Mouse (Mus musculus) kidney, embryonic 15.5 days (tissue): ENCODE results near the gene Ksr1. TPM values are rescaled to one million over a fixed set of nuclear protein-coding genes. Genes with fewer than 3 reads are reported as not detected.
A peak's percentile ranks its signal among the peaks of the same experiment; 100 is the strongest.

ENCODE experiments used
- ATAC-seq: fragments of 200-750 bp; cut with Nextera tagmentation; replicated peaks from 2 replicates; pipeline ENCODE4 v1.8.0; 2017; ENCODE audit warnings: moderate TSS enrichment; ENCODE audit not compliant: low FRiP score
- H3K27ac ChIP-seq: fragments of 300-500 bp; sonication (generic); 2 replicates; pipeline ENCODE4 v1.5.1; 2015; ENCODE audit warnings: mild to moderate bottlenecking, inconsistent platforms
- H3K27me3 ChIP-seq: fragments of 300-500 bp; sonication (generic); 2 replicates; pipeline ENCODE4 v1.6.1; 2015; ENCODE audit warnings: inconsistent platforms
- H3K36me3 ChIP-seq: fragments of 300-500 bp; sonication (generic); 2 replicates; pipeline ENCODE4 v1.6.1; 2015; ENCODE audit warnings: inconsistent platforms
- H3K4me1 ChIP-seq: fragments of 300-500 bp; sonication (generic); 2 replicates; pipeline ENCODE4 v1.6.1; 2015; ENCODE audit warnings: inconsistent platforms
- H3K4me2 ChIP-seq: fragments of 300-500 bp; sonication (generic); 2 replicates; pipeline ENCODE4 v1.6.1; 2015; ENCODE audit warnings: moderate library complexity, mild to moderate bottlenecking, inconsistent platforms
- H3K4me3 ChIP-seq: fragments of 300-500 bp; sonication (generic); replicated peaks from 2 replicates; pipeline ENCODE4 v1.5.1; 2015; ENCODE audit warnings: mild to moderate bottlenecking, inconsistent platforms
- H3K9ac ChIP-seq: fragments of 300-500 bp; sonication (generic); 2 replicates; pipeline ENCODE4 v1.6.1; 2015; ENCODE audit warnings: mild to moderate bottlenecking, inconsistent platforms
- H3K9me3 ChIP-seq: fragments of 300-500 bp; sonication (generic); replicated peaks from 2 replicates; pipeline ENCODE4 v1.6.1; 2016; ENCODE audit warnings: inconsistent platforms
- WGBS: fragments of 180-500 bp; shearing (Covaris S2); methylation state at CpG from one replicate; pipeline ENCODE4 v1.1.7; 2015; ENCODE audit warnings: mixed read lengths; 5-methylcytosine and 5-hydroxymethylcytosine counted together
- polyA plus RNA-seq: library from polyadenylated mRNA; unstranded; fragments of >200 nt; fragmentation: Nextera tagmentation; extraction: Ambion mirVana; gene quantifications from 2 replicates; pipeline ENCODE4 v1.2.1, GENCODE M21; 2015

Ksr1 gene
- polyA plus RNA-seq, 1 experiment from 2014 or later: 3.3 TPM

DNA sequence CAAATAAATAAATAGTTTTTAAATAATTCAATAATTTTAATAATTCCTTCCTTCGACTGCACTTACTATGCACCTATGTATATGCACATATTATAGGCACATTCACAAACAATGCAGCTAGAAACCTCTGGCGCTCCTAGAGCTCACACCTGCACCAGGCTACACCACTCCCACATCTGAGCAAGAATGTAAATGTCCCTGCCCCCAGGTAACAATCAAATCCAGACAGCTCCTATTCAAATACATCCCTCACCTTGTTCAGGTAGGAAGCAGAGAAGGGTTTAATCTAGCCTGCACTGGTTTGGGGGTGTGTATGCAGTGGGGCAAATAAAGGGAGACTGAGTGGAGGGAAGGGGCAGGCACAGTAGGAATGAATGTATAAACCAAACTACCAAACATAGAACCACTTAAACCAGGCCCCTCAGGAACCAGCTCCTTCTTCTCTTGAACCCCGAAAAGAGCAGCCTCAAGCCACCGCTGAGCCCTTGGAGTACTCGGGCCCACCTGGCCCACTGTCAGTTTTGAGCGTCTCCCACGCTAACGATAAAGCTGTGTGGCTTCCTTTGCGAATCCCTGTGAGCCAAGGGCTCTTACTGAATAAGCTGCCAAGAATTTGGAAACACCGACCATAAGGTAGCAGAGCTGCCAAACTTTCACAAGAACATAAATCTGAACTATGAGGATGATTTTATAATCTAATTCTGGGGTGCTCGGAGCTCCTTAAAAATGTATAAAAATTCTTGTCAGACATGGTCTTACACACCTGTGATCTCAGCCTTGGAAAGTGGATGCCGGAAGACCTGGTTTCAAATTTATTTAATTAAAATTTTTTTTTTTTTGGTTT, 167.8 kb downstream of the Ksr1 start:
- no peak overlapping the region for H3K4me3 ChIP-seq
- no peak overlapping the region for H3K4me2 ChIP-seq
- H3K9ac ChIP-seq: no peak overlapping the region
- no peaks in the 10 kb centered on the region for H3K27me3 ChIP-seq
- H3K36me3 ChIP-seq: no peaks in the 10 kb centered on the region
- 85% methylated on average over 12 of the region's 12 CpGs for WGBS
- H3K4me1 ChIP-seq: peaks cover 6% of the 10 kb centered on the region; the same call in 1 of the 2 replicates
- H3K27ac ChIP-seq: no peak overlapping the region
- H3K9me3 ChIP-seq: no peaks in the 10 kb centered on the region
- ATAC-seq: no peak

DNA sequence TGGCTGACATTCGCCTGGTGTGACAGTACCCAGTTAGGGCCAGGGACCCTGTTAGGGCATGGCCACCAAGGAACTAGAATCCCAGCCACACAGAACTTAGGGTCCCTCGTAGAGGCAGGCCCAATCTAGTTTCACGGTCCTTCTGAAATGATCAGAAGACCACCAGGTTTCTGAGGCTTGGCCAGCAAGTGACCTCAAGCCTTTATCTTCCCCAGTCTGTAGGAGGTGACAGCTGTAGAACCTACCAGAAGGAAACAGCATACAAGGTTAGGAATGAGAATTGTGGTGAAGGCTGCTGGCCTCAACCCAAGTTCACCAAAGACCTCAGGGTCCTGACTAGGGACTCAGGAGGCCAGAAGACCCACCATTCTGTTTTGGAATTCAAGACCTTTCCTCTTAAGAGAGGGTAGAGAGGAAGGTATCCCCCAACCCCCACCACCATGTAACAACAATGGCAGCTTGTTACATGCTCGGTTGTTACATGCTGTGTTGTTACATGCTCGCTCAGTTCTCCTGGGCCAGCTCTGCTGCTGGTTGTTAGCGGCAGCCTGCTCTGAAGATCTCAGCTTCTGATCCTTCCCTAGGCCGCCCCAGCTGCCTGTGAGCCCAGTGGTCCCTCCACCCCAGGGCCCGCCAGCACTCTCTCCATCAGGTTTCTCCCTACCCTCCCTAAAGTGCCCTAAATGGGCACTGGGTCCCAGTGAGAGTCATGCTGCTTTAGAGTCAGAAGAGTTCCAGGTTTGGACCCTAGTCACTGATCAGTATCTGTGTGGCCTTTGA, 169.3 kb downstream of the Ksr1 start:
- 81% methylated on average over 8 of the region's 8 CpGs for WGBS
- H3K9ac ChIP-seq: no peak overlapping the region
- ATAC-seq: no peak
- H3K27me3 ChIP-seq: no peaks in the 10 kb centered on the region
- no peak overlapping the region for H3K4me3 ChIP-seq
- H3K9me3 ChIP-seq: no peaks in the 10 kb centered on the region
- peaks cover 16% of the 10 kb centered on the region for H3K4me1 ChIP-seq
- no peak overlapping the region for H3K27ac ChIP-seq
- no peaks in the 10 kb centered on the region for H3K36me3 ChIP-seq
- no peak overlapping the region for H3K4me2 ChIP-seq

DNA sequence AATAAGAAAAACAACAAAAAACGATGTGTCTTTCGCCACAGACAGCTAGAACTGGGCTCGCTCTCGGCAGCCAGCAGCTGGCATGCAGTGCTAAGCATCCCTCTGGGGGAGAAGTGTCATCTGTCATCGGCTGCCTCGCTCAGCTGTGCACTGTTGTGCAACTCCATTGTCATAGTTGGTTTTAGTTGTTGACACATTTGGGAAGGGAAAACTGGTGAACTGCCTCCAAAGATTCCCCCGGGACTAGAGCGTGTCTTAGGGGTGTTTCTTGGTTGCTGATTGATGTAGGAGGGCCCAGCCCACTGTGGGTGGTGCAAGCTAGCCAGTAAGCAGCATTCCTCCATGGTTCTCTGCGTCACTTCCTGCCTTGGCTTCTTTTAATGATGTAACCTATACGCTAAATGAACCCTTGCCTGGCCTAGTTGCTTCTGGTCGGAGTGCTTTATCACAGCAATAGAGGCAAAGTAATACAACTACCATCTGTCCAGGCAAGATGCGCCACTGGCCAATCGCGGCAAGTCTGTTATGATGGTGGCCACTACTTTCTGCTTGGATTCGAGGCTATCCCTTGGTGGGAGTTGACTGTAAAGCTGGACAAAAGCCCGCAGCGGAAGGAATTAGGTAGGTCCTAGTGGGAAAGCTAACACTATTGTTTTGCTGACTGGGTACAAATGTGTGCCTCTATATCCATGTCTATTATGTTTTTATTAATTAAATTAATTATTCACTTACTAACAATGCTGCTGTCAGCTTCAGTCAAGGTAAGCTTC, 172.6 kb downstream of the Ksr1 start:
- Histone ChIP-seq H3K9ac (no peak overlapping the region), H3K4me1 (peaks cover 16% of the 10 kb centered on the region), H3K27ac (0 out of 2 replicates have a peak overlapping the region, but pooled peaks have one; percentile 3), H3K9me3 (no peaks in the 10 kb centered on the region), H3K4me3 (no peak overlapping the region), H3K4me2 (no peak overlapping the region), H3K27me3 (no peaks in the 10 kb centered on the region), H3K36me3 (no peaks in the 10 kb centered on the region)
- ATAC-seq: no peak
- 68% methylated on average over 17 of the region's 17 CpGs for WGBS

DNA sequence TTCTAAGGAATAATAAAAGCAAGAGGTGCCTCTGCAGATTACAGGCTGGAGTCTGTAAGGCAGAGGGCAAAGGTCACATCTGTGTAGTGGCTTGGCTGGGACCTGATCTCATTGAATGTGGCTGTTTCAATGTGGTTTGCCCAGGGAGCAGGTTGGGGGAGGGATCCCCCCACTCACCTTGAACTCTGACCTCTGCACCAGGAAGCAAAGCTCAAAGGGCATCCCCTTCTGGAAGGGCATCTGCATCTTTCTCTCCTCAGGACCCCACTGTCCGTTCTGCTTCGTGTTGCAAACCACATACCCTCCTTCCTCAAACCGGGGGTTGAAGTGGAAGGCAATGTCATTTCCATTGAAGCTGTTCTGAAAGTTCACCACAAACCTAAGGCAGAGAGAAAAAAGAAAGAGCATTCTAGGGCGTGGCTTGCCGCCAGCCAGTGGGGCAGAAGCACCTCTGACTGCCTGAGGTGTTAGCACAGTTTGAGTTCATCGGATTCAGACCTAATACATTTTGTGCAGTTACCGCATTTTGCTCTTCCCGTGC, 173.3 kb downstream of the Ksr1 start:
- no peak for ATAC-seq
- peaks cover 16% of the 10 kb centered on the region for H3K4me1 ChIP-seq
- WGBS: 58% methylated on average over 8 of the region's 8 CpGs

DNA sequence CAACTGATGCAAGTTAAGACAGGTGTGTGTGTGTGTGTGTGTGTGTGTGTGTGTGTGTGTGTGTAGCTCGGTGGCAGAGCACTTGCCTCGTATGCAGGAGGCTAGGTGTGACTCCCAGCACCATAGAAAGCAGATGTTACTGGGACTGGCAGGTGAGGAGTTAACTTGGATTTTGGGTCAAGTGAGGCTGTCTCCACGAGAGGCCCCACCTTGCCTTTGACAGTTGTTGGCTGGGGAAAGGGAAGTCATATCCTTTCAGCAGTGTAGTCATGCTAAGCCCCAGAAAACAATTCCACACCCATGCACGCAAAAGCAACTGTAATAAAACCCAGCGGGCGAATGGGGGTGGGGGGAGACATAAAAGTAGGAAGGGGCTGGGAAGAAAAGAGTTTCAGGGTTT, 173.9 kb downstream of the Ksr1 start:
- Histone ChIP-seq H3K36me3 (no peaks in the 10 kb centered on the region), H3K9me3 (no peaks in the 10 kb centered on the region), H3K27me3 (no peaks in the 10 kb centered on the region), H3K4me1 (peaks cover 16% of the 10 kb centered on the region), H3K4me2 (no peak overlapping the region), H3K4me3 (no peak overlapping the region), H3K9ac (no peak overlapping the region), H3K27ac (no peak overlapping the region)
- WGBS: 27% methylated on average over 6 of the region's 6 CpGs
- ATAC-seq: no peak

More for the DNA sequence above, 173.3 kb downstream of the Ksr1 start:
- Histone ChIP-seq H3K4me2 (no peak overlapping the region), H3K27ac (no peak overlapping the region), H3K9ac (no peak overlapping the region), H3K36me3 (no peaks in the 10 kb centered on the region), H3K9me3 (no peaks in the 10 kb centered on the region), H3K4me3 (no peak overlapping the region), H3K27me3 (no peaks in the 10 kb centered on the region)

DNA sequence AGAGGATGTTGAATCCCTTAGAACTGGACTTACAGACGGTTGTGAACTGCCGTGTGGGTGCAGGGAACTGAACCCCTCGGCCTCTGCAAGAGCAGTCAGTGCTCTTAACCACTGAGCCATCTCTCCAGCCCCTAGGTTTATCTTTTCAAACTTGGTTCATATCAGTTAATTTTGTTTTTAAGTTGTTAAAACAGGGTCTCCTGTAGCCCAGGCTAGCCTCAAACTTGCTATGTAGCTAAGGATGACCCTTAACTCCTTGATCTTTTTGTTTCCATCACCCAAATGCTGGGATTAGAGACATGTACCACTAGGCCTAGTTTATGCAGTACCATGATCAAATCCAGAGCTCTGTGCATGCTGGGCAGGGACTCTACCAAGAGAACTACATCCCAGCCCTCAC, 174.5 kb downstream of the Ksr1 start:
- no peak overlapping the region for H3K4me2 ChIP-seq
- no peaks in the 10 kb centered on the region for H3K27me3 ChIP-seq
- H3K36me3 ChIP-seq: no peaks in the 10 kb centered on the region
- no peak overlapping the region for H3K4me3 ChIP-seq
- H3K4me1 ChIP-seq: peaks cover 16% of the 10 kb centered on the region
- no peak overlapping the region for H3K27ac ChIP-seq
- ATAC-seq: no peak
- H3K9ac ChIP-seq: no peak overlapping the region
- 90% methylated on average over 3 of the region's 3 CpGs for WGBS
- no peaks in the 10 kb centered on the region for H3K9me3 ChIP-seq

DNA sequence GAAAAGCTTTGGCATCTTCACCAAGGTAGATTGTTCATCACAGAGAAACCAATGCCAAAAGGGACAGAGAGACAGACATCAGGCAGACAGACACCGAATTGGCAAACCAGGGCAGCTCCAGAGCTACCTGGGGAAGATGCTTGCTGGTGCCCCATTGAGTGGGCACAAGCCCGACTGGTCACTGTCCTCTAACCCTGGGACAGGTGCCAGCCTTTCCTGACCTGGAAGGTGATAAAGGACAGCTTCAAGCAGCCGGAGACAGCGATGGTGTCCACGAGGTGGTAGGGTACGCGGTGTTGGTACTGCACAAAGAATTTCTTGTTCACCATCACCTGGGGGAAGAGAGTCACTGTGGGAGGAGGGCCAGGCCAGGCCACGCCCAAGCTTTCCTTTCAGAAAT, 175.1 kb downstream of the Ksr1 start:
- 88% methylated on average over 8 of the region's 8 CpGs for WGBS

DNA sequence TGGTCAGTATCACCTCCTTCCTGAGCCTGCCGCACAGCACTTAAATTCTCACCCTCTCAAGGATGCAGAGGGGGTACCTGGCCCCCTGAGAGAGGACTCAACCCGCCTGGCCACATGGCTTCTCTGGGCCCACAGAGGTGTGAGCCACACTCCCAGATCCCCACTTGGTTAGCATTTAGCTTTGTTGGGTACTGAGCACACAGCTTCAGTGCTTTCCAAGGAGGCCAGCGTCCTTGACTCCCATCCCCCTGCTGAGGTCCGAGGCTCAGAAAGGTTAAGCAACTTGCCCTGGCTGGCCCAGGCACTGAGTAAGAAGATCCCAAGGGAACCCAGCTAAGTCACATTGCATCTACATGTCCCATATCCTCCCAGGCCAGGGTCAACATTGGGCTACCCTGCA, 178.1 kb downstream of the Ksr1 start:
- H3K36me3 ChIP-seq: no peaks in the 10 kb centered on the region
- H3K27ac ChIP-seq: no peak overlapping the region
- no peak overlapping the region for H3K4me2 ChIP-seq
- no peaks in the 10 kb centered on the region for H3K9me3 ChIP-seq
- 73% methylated on average over 4 of the region's 4 CpGs for WGBS
- H3K4me3 ChIP-seq: no peak overlapping the region
- no peak overlapping the region for H3K9ac ChIP-seq
- peaks cover 10% of the 10 kb centered on the region for H3K4me1 ChIP-seq
- ATAC-seq: no peak
- no peaks in the 10 kb centered on the region for H3K27me3 ChIP-seq

More for the DNA sequence above, 175.1 kb downstream of the Ksr1 start:
- no peak overlapping the region for H3K27ac ChIP-seq
- no peak for ATAC-seq
- no peaks in the 10 kb centered on the region for H3K9me3 ChIP-seq
- H3K9ac ChIP-seq: no peak overlapping the region
- H3K36me3 ChIP-seq: no peaks in the 10 kb centered on the region
- H3K4me2 ChIP-seq: no peak overlapping the region
- no peaks in the 10 kb centered on the region for H3K27me3 ChIP-seq
- H3K4me3 ChIP-seq: no peak overlapping the region
- H3K4me1 ChIP-seq: peaks cover 16% of the 10 kb centered on the region

DNA sequence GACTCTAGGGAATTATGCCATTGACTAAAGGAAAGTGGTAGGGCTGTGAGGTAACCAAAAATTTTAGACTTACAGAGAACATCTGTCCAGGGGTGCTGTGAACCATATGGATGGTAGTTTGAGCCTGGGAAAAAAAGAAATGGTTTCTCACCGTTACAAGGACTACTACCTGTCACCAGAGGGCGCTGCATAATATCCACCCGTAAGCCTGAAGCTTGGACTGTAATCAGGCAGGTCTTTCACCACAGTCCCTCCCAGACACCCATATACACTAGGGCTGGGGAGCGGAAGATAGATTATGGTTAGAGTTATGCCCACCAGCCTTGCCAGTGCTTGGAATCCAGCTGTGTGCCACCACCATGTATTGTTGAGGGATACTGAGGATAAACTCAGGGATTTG, 178.8 kb downstream of the Ksr1 start:
- Histone ChIP-seq H3K36me3 (no peaks in the 10 kb centered on the region), H3K9ac (no peak overlapping the region), H3K4me2 (no peak overlapping the region), H3K4me3 (no peak overlapping the region), H3K4me1 (peaks cover 3% of the 10 kb centered on the region; the same call in 1 of the 2 replicates), H3K27me3 (no peaks in the 10 kb centered on the region), H3K27ac (no peak overlapping the region), H3K9me3 (no peaks in the 10 kb centered on the region)
- whole genome bisulfite sequencing: 28% methylated on average over 4 of the region's 4 CpGs
- no peak for ATAC-seq
